In the genomic region with DNA sequence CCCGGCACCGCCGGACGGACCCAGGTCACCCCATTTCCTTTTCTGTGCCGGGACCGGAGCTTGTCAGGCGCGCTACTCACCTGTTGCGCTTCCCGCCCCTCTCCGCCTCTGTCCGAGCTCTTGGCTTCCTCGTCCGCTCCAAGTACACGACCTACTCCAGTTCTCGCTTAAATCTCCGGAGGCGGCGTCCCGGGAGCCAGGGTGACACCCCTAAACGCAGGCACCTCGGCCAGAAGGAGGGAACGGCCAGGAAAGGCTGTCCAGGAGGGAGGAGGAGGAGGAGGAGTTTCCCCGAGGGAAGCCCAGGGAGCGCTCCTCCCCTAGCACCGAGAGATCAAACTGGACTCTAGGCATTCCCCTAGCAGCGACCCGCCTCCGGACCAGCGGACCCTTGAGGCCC, we compare ENCODE assay signal across 9 mouse cellular contexts. TPM values are rescaled to one million over a fixed set of nuclear protein-coding genes. Genes with fewer than 3 reads are reported as not detected.
A peak's percentile ranks its signal among the peaks of the same experiment; 100 is the strongest.
DNase-seq lines count a peak whose midpoint lies in the region; ATAC-seq and TF ChIP-seq lines count a peak whose summit lies in the region.
"Had no signal": no experiment of that assay in that cellular context is flagged by ENCODE, and none has a peak within 500 bp of the region (broad histone marks: within the 10 kb centered on the region; RNA-seq: fewer than 3 reads in every experiment).

A gene (minus strand): TSS at position 257 of the 400 bp plus-strand sequence.

- no peak for TF ChIP-seq EP300 in liver, postnatal 0 days (IDR thresholded peaks at IDR 0.05; ENCODE audit: low read depth)

- no peak for TF ChIP-seq CTCF in liver, postnatal 0 days (IDR thresholded peaks at IDR 0.05; ENCODE audit: low read depth)

- 2% methylated on average over 30 of the region's 30 CpGs for WGBS in forebrain, embryonic 11.5 days
- 1% methylated on average over 30 of the region's 30 CpGs for WGBS in liver, postnatal 0 days (ENCODE audit: insufficient replicate concordance)

- no peaks in the 10 kb centered on the region for H3K9me3 ChIP-seq in forebrain, embryonic 11.5 days (ENCODE audit: control insufficient read depth, low read length)
- H3K9me3 ChIP-seq in liver, postnatal 0 days (ENCODE audit: low read length): no peaks in the 10 kb centered on the region

- H3K27ac ChIP-seq in forebrain, embryonic 11.5 days (ENCODE audit: low read depth, low read length): no peak within 1 kb of the TSS
- peak within 1 kb of the TSS; percentile 60; the same call in 1 of the 2 replicates for H3K27ac ChIP-seq in liver, postnatal 0 days (ENCODE audit: low read depth)

- no peak within 1 kb of the TSS for H3K9ac ChIP-seq in forebrain, embryonic 11.5 days (ENCODE audit: low read length)
- H3K9ac ChIP-seq in liver, postnatal 0 days (replicated peaks): peak within 1 kb of the TSS; percentile 48; the same call in 1 of the 2 replicates

- H3K27me3 ChIP-seq in forebrain, embryonic 11.5 days (ENCODE audit: control insufficient read depth, insufficient read depth, low read length): peaks cover 28% of the 10 kb centered on the region
- H3K27me3 ChIP-seq in liver, postnatal 0 days (ENCODE audit: insufficient read depth, low read length): peaks cover 17% of the 10 kb centered on the region

- no peaks in the 10 kb centered on the region; the same call in 1 of the 2 replicates for H3K4me1 ChIP-seq in forebrain, embryonic 11.5 days (replicated peaks; ENCODE audit: control insufficient read depth, insufficient read depth, low read length)
- H3K4me1 ChIP-seq in liver, postnatal 0 days (ENCODE audit: insufficient read depth): peaks cover 12% of the 10 kb centered on the region

- H3K36me3 ChIP-seq in forebrain, embryonic 11.5 days (ENCODE audit: control insufficient read depth, insufficient read depth, low read length): no peaks in the 10 kb centered on the region
- H3K36me3 ChIP-seq in liver, postnatal 0 days (replicated peaks; ENCODE audit: insufficient read depth, low read length): no peaks in the 10 kb centered on the region

- peak within 1 kb of the TSS; percentile 24 for H3K4me3 ChIP-seq in forebrain, embryonic 11.5 days (ENCODE audit: low read depth, low read length)
- peak within 1 kb of the TSS; percentile 47 for H3K4me3 ChIP-seq in liver, postnatal 0 days (ENCODE audit: low read depth, low read length)

- H3K4me2 ChIP-seq in forebrain, embryonic 11.5 days (ENCODE audit: low read depth, low read length, severe bottlenecking): peak within 1 kb of the TSS; percentile 48
- peak within 1 kb of the TSS; percentile 69 for H3K4me2 ChIP-seq in liver, postnatal 0 days (ENCODE audit: low read depth, low read length)

- DNase-seq in cerebellum, postnatal 10 days: peak; percentile 13 to 15
- no peak for DNase-seq in cerebellum, postnatal 4 days (ENCODE audit: low spot score in 2 of 2)
- peak; percentile 54 for DNase-seq in forebrain, embryonic 11.5 days (ENCODE audit: low spot score)
- DNase-seq in kidney, adult 18-20 months: peak; percentile 88
- DNase-seq in liver, postnatal 0 days: peak; percentile 68
- peak; percentile 50 for DNase-seq in ovary, postnatal 36 days (ENCODE audit: low spot score)
- DNase-seq in right cerebral cortex, adult 2 months (ENCODE audit: low spot score in 2 of 2): no peak
- no peak for DNase-seq in right cerebral cortex, postnatal 25 days

- no peak for ATAC-seq in forebrain, embryonic 11.5 days (replicated peaks; ENCODE audit: low FRiP score)
- peak; percentile 88 for ATAC-seq in liver, postnatal 0 days

RNA-seq across cellular contexts. Expression of the gene that starts here (rescaled TPM):
- 0.05 and 0.49 TPM in 2 replicates for polyA plus RNA-seq in forebrain, embryonic 11.5 days (2014; fragmentation: Nextera tagmentation; extraction: Ambion mirVana)
- polyA plus RNA-seq in liver, postnatal 0 days (2015; fragmentation: Nextera tagmentation; extraction: Ambion mirVana): 2.8 and 4.3 TPM in 2 replicates
- polyA plus RNA-seq: C2C12 had no signal

Comparison
In these comparisons a context has a peak if more than half of its experiments do, and no peak if none do; other contexts are left out.
1. DNase-seq: peak in cerebellum, postnatal 10 days (2 of 2), kidney, adult 18-20 months (single experiment), liver, postnatal 0 days (single experiment) and ovary, postnatal 36 days (single experiment); none in cerebellum, postnatal 4 days (0 of 2), right cerebral cortex, adult 2 months (0 of 2) and right cerebral cortex, postnatal 25 days (single experiment).
2. Peak in DNase-seq, H3K4me3 ChIP-seq and H3K4me2 ChIP-seq in forebrain, embryonic 11.5 days; RNA of the gene not detected or under 1 TPM.